ENCODE assay signal across 36 mouse cellular contexts in the genomic region with DNA sequence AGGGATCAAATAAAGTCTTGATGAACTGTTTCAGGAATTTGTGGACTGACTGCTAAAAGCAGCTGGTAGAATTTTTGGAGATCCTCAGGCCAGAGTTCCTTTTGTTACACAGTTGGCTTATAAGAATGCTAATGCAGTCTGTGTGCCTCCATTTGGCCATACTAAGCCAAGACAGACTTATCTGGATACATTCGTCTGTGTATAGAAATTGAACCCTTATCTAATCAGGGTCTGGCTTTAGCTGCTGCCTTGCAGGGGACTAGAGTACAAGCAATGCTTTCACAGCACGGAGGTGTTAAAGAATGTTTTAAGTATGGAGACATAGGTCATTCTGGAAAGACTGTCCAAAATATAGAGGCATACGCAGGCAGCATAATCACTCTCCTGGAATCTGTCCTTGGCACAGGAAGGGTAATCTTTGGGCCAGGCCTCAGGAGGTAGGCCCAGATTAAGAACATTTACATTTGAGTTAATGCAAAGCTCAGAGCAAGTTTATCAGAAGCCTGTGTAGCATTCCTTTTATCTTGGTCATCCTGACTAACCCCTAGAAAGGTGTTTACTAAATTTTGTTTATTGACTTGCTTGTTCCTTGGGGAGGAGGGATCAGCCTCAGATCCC. TPM values are rescaled to one million over a fixed set of nuclear protein-coding genes. Genes with fewer than 3 reads are reported as not detected.
DNase-seq lines count a peak whose midpoint lies in the region; ATAC-seq and TF ChIP-seq lines count a peak whose summit lies in the region.
"Had no signal": no experiment of that assay in that cellular context is flagged by ENCODE, and none has a peak within 500 bp of the region (broad histone marks: within the 10 kb centered on the region; RNA-seq: fewer than 3 reads in every experiment).

No protein-coding gene starts in this region.

- WGBS in embryonic facial prominence, embryonic 14.5 days: 63% methylated on average over 3 of the region's 3 CpGs
- 80% methylated on average over 3 of the region's 3 CpGs for WGBS in embryonic facial prominence, embryonic 10.5 days
- 10% methylated on average over 3 of the region's 3 CpGs for WGBS in heart, embryonic 14.5 days
- WGBS in heart, adult 2 months: 44% methylated on average over 3 of the region's 3 CpGs
- WGBS in lung, embryonic 14.5 days: 33% methylated on average over 3 of the region's 3 CpGs
- 41% methylated on average over 3 of the region's 3 CpGs for WGBS in lung, postnatal 0 days

- no peak overlapping the region for H3K4me3 ChIP-seq in embryonic facial prominence, embryonic 14.5 days (ENCODE audit: low read depth, low read length)
- no peak overlapping the region for H3K4me3 ChIP-seq in embryonic facial prominence, embryonic 10.5 days
- H3K4me3 ChIP-seq in heart, embryonic 14.5 days (ENCODE audit: control insufficient read depth in 1 of 2, insufficient read depth in 1 of 2, low read depth in 1 of 2, low read length in 2 of 2): no peak overlapping the region
- no peak overlapping the region for H3K4me3 ChIP-seq in heart, adult 2 months
- no peak overlapping the region for H3K4me3 ChIP-seq in lung, embryonic 14.5 days (ENCODE audit: low read depth, low read length)
- H3K4me3 ChIP-seq in lung, postnatal 0 days (ENCODE audit: low read depth, low read length): no peak overlapping the region
- H3K4me3 ChIP-seq: intestine, embryonic 15.5 days; layer of hippocampus, adult 2 months; liver, embryonic 15.5 days; lung, embryonic 15.5 days; myocyte; neural tube, embryonic 12.5 days; stomach, embryonic 15.5 days had no signal

- no peak for ATAC-seq in embryonic facial prominence, embryonic 14.5 days (ENCODE audit: low read depth)
- peak; percentile 68; the same call in 1 of the 2 replicates for ATAC-seq in heart, embryonic 14.5 days (ENCODE audit: insufficient number of reproducible peaks, insufficient read depth, low FRiP score, low read depth)
- no peak; the same call in 1 of the 2 replicates for ATAC-seq in lung, embryonic 14.5 days (ENCODE audit: insufficient read depth)
- ATAC-seq in lung, postnatal 0 days: no peak
- ATAC-seq: forebrain, embryonic 14.5 days; hindbrain, postnatal 0 days; intestine, embryonic 15.5 days had no signal

- H3K79me2 ChIP-seq in heart, adult 2 months (replicated peaks; ENCODE audit: control insufficient read depth, insufficient read depth, low read length): no peaks in the 10 kb centered on the region

- H3K4me1 ChIP-seq in embryonic facial prominence, embryonic 14.5 days (ENCODE audit: control insufficient read depth, insufficient read depth, low read length): no peaks in the 10 kb centered on the region
- no peaks in the 10 kb centered on the region for H3K4me1 ChIP-seq in embryonic facial prominence, embryonic 10.5 days
- peaks cover 0 to 2% of the 10 kb centered on the region in 2 experiments; a peak in 1 of 4 replicates for H3K4me1 ChIP-seq in heart, embryonic 14.5 days (ENCODE audit: control insufficient read depth in 2 of 2, insufficient read depth in 2 of 2, low read length in 2 of 2)
- H3K4me1 ChIP-seq in heart, adult 2 months (ENCODE audit: control insufficient read depth, insufficient read depth, low read length): no peaks in the 10 kb centered on the region
- no peaks in the 10 kb centered on the region for H3K4me1 ChIP-seq in lung, embryonic 14.5 days (ENCODE audit: insufficient read depth)
- H3K4me1 ChIP-seq in lung, postnatal 0 days (ENCODE audit: insufficient read depth, low read depth, low read length): no peaks in the 10 kb centered on the region
- H3K4me1 ChIP-seq: intestine, embryonic 15.5 days; liver, embryonic 15.5 days; lung, embryonic 15.5 days; neural tube, embryonic 12.5 days; stomach, embryonic 15.5 days had no signal

- H3K27ac ChIP-seq in embryonic facial prominence, embryonic 14.5 days (replicated peaks; ENCODE audit: low read depth, low read length): no peak overlapping the region
- no peak overlapping the region for H3K27ac ChIP-seq in embryonic facial prominence, embryonic 10.5 days (replicated peaks)
- peak overlapping the region; percentile 39 to 49; a peak in 3 of 4 replicates for H3K27ac ChIP-seq in heart, embryonic 14.5 days (replicated peaks in 1 of 2; ENCODE audit: control insufficient read depth in 1 of 2, insufficient read depth in 1 of 2, low read depth in 2 of 2, low read length in 2 of 2)
- H3K27ac ChIP-seq in heart, adult 2 months: no peak overlapping the region
- H3K27ac ChIP-seq in lung, embryonic 14.5 days (ENCODE audit: low read depth): no peak overlapping the region
- no peak overlapping the region for H3K27ac ChIP-seq in lung, postnatal 0 days (ENCODE audit: low read length)
- H3K27ac ChIP-seq: hindbrain, postnatal 0 days; intestine, embryonic 15.5 days; layer of hippocampus, adult 2 months; liver, embryonic 15.5 days; lung, embryonic 15.5 days; neural tube, embryonic 12.5 days; stomach, embryonic 15.5 days had no signal

- no peak for TF ChIP-seq POLR2A in heart, adult 2 months (IDR thresholded peaks at IDR 0.05; ENCODE audit: insufficient read depth, low read depth, low read length)

- H3K27me3 ChIP-seq in embryonic facial prominence, embryonic 14.5 days (replicated peaks; ENCODE audit: control insufficient read depth, insufficient read depth, low read length): no peaks in the 10 kb centered on the region
- no peaks in the 10 kb centered on the region for H3K27me3 ChIP-seq in embryonic facial prominence, embryonic 10.5 days (replicated peaks; ENCODE audit: low read depth, poor library complexity, severe bottlenecking)
- H3K27me3 ChIP-seq in heart, embryonic 14.5 days (ENCODE audit: control insufficient read depth, insufficient read depth, low read length): no peaks in the 10 kb centered on the region
- H3K27me3 ChIP-seq in heart, adult 2 months (ENCODE audit: control insufficient read depth, insufficient read depth, low read length): no peaks in the 10 kb centered on the region
- H3K27me3 ChIP-seq in lung, embryonic 14.5 days (ENCODE audit: insufficient read depth, low read length): no peaks in the 10 kb centered on the region
- no peaks in the 10 kb centered on the region for H3K27me3 ChIP-seq in lung, postnatal 0 days (replicated peaks; ENCODE audit: insufficient read depth, low read length)
- H3K27me3 ChIP-seq: CH12.LX; intestine, embryonic 15.5 days; liver, embryonic 15.5 days; lung, embryonic 15.5 days; neural tube, embryonic 12.5 days; stomach, embryonic 15.5 days had no signal

- no peak overlapping the region for H3K9ac ChIP-seq in embryonic facial prominence, embryonic 14.5 days (ENCODE audit: low read depth, low read length)
- no peak overlapping the region for H3K9ac ChIP-seq in heart, embryonic 14.5 days (ENCODE audit: low read length)
- H3K9ac ChIP-seq in heart, adult 2 months (ENCODE audit: low read depth, low read length): no peak overlapping the region
- no peak overlapping the region for H3K9ac ChIP-seq in lung, embryonic 14.5 days
- no peak overlapping the region for H3K9ac ChIP-seq in lung, postnatal 0 days (replicated peaks; ENCODE audit: low read depth)
- H3K9ac ChIP-seq: intestine, embryonic 15.5 days; liver, embryonic 15.5 days; lung, embryonic 15.5 days; neural tube, embryonic 12.5 days; stomach, embryonic 15.5 days had no signal

- peak; percentile 24 for DNase-seq in embryonic facial prominence, embryonic 14.5 days (ENCODE audit: low spot score)
- no peak for DNase-seq in embryonic facial prominence, embryonic 10.5 days (ENCODE audit: low spot score)
- no peak for DNase-seq in heart, adult 2 months
- DNase-seq in lung, embryonic 14.5 days: peak; percentile 7
- no peak for DNase-seq in lung, postnatal 0 days (ENCODE audit: low spot score)
- no peak for DNase-seq in left cerebral cortex, adult 11 months (ENCODE audit: low spot score)
- no peak for DNase-seq in left cerebral cortex, postnatal 25 days (ENCODE audit: low spot score in 2 of 2)
- DNase-seq: adrenal gland, postnatal 10 days; cerebellum, adult 8-10 months; cerebellum, postnatal 25 days; gastrocnemius, postnatal 14 days; kidney, adult 2 months; kidney, postnatal 36 days; left cerebral cortex, postnatal 4 days; lung, postnatal 36 days had no signal

- TF ChIP-seq CTCF in heart, adult 2 months (IDR thresholded peaks at IDR 0.05): no peak
- no peak for TF ChIP-seq CTCF in lung, embryonic 14.5 days (IDR thresholded peaks at IDR 0.05; ENCODE audit: low read depth)
- TF ChIP-seq CTCF in lung, postnatal 0 days (IDR thresholded peaks at IDR 0.05): no peak

- intact Hi-C loops in heart, adult 2 months (cut with DNase I): no loop called here
- intact Hi-C loops in left cerebral cortex, postnatal 25 days (cut with DNase I): no loop called here

- H3K9me3 ChIP-seq in embryonic facial prominence, embryonic 14.5 days (ENCODE audit: control insufficient read depth, low read length): peaks cover 4% of the 10 kb centered on the region; the same call in 1 of the 2 replicates
- 0 out of 2 replicates have a peak, but pooled peaks cover 5% of the 10 kb centered on the region for H3K9me3 ChIP-seq in embryonic facial prominence, embryonic 10.5 days
- H3K9me3 ChIP-seq in heart, embryonic 14.5 days (ENCODE audit: control insufficient read depth, low read length): peaks cover 21% of the 10 kb centered on the region
- no peaks in the 10 kb centered on the region for H3K9me3 ChIP-seq in lung, embryonic 14.5 days (ENCODE audit: low read depth, low read length)
- no peaks in the 10 kb centered on the region; the same call in 1 of the 2 replicates for H3K9me3 ChIP-seq in lung, postnatal 0 days (ENCODE audit: low read length)
- H3K9me3 ChIP-seq: intestine, embryonic 15.5 days; liver, embryonic 15.5 days; lung, embryonic 15.5 days; neural tube, embryonic 12.5 days; stomach, embryonic 15.5 days had no signal

- TF ChIP-seq EP300 in heart, adult 2 months (IDR thresholded peaks at IDR 0.05; ENCODE audit: insufficient read depth, low read depth, low read length): no peak
- TF ChIP-seq EP300 in lung, postnatal 0 days (IDR thresholded peaks at IDR 0.05): no peak

- no peak overlapping the region for H3K4me2 ChIP-seq in embryonic facial prominence, embryonic 14.5 days (ENCODE audit: low read depth, low read length)
- no peak overlapping the region for H3K4me2 ChIP-seq in heart, embryonic 14.5 days (ENCODE audit: low read length)
- no peak overlapping the region for H3K4me2 ChIP-seq in lung, embryonic 14.5 days
- H3K4me2 ChIP-seq in lung, postnatal 0 days (replicated peaks; ENCODE audit: low read depth, low read length): no peak overlapping the region
- H3K4me2 ChIP-seq: intestine, embryonic 15.5 days; liver, embryonic 15.5 days; lung, embryonic 15.5 days; midbrain, embryonic 11.5 days; neural tube, embryonic 12.5 days; stomach, embryonic 15.5 days had no signal

- H3K36me3 ChIP-seq in embryonic facial prominence, embryonic 14.5 days (ENCODE audit: control insufficient read depth, insufficient read depth, low read length): no peaks in the 10 kb centered on the region
- no peaks in the 10 kb centered on the region for H3K36me3 ChIP-seq in embryonic facial prominence, embryonic 10.5 days (replicated peaks)
- no peaks in the 10 kb centered on the region for H3K36me3 ChIP-seq in heart, embryonic 14.5 days (ENCODE audit: control insufficient read depth, insufficient read depth, low read length)
- H3K36me3 ChIP-seq in heart, adult 2 months (ENCODE audit: control insufficient read depth, insufficient read depth, low read length): no peaks in the 10 kb centered on the region
- H3K36me3 ChIP-seq in lung, embryonic 14.5 days (ENCODE audit: insufficient read depth): no peaks in the 10 kb centered on the region
- no peaks in the 10 kb centered on the region for H3K36me3 ChIP-seq in lung, postnatal 0 days (ENCODE audit: insufficient read depth, low read length)
- H3K36me3 ChIP-seq: intestine, embryonic 15.5 days; liver, embryonic 15.5 days; lung, embryonic 15.5 days; neural tube, embryonic 12.5 days; stomach, embryonic 15.5 days had no signal

RNA-seq across cellular contexts. Expression of a gene that starts 27.2 kb away (rescaled TPM):
- 0.24 and 0.39 TPM in 2 replicates for polyA plus RNA-seq in embryonic facial prominence, embryonic 14.5 days (2014; fragmentation: Nextera tagmentation; extraction: Ambion mirVana)
- not detected in 2 replicates for polyA plus RNA-seq in embryonic facial prominence, embryonic 10.5 days (2016; fragmentation: Nextera tagmentation; extraction: Ambion mirVana)
- polyA plus RNA-seq in heart, embryonic 14.5 days (2014; fragmentation: Nextera tagmentation; extraction: Ambion mirVana): not detected in 2 replicates
- not detected for total RNA-seq in heart, adult 2 months (2021)
- polyA plus RNA-seq in heart, adult 2 months (2012; rRNA removed): not detected in 2 replicates
- 0.22 TPM in 1 of 2 replicates, not detected in the other for polyA plus RNA-seq in lung, embryonic 14.5 days (2014; fragmentation: Nextera tagmentation; extraction: Ambion mirVana)
- polyA plus RNA-seq in lung, postnatal 0 days (2015; fragmentation: Nextera tagmentation; extraction: Ambion mirVana): 0.35 and 0.40 TPM in 2 replicates
- total RNA-seq in left cerebral cortex, postnatal 25 days (2021): 1 to 10 TPM in 1 of 2 experiments, under 1 TPM in 1; 0.55 to 1.0 TPM
- total RNA-seq: CH12.LX; gastrocnemius, postnatal 14 days; granulocyte monocyte progenitor cell, adult 5-6 weeks; hindbrain, postnatal 0 days; liver, adult 2 months; megakaryocyte, adult 5-6 weeks; midbrain, postnatal 0 days had no signal
- polyA plus RNA-seq: C2C12; embryonic facial prominence, embryonic 11.5 days; forebrain, embryonic 14.5 days; hindbrain, embryonic 11.5 days; intestine, embryonic 15.5 days; kidney, embryonic 16.5 days; liver, adult 2 months; liver, embryonic 15.5 days; lung, embryonic 15.5 days; midbrain, embryonic 11.5 days; small intestine, adult 2 months; stomach, embryonic 15.5 days had no signal

Comparison
In these comparisons a context has a peak if more than half of its experiments do, and no peak if none do; other contexts are left out.
1. DNase-seq: peak in embryonic facial prominence, embryonic 14.5 days (single experiment) and lung, embryonic 14.5 days (single experiment); none in embryonic facial prominence, embryonic 10.5 days (single experiment), heart, adult 2 months (0 of 2), lung, postnatal 0 days (single experiment), left cerebral cortex, adult 11 months (single experiment) and left cerebral cortex, postnatal 25 days (0 of 2).
2. H3K27ac ChIP-seq: peak in heart, embryonic 14.5 days (2 of 2); none in embryonic facial prominence, embryonic 14.5 days (single experiment), embryonic facial prominence, embryonic 10.5 days (single experiment), heart, adult 2 months (single experiment), lung, embryonic 14.5 days (single experiment) and lung, postnatal 0 days (single experiment).